Mouse (Mus musculus) small intestine, adult 2 months (tissue): ENCODE measurements around the gene Bloc1s5. TPM values are rescaled to one million over a fixed set of nuclear protein-coding genes. Genes with fewer than 3 reads are reported as not detected.
A peak's percentile ranks its signal among the peaks of the same experiment; 100 is the strongest.
"Not testable (repeated sequence)": the region's sequence is repeated elsewhere in the genome, so short reads cannot be mapped to it uniquely, and the experiment has no call there.

Experiments used
- H3K27ac ChIP-seq: fragments of 200-500 bp; 2 replicates; pipeline ENCODE4 v1.5.1; 2012; ENCODE audit warnings: low read depth, low read length, control low read depth, inconsistent platforms; ENCODE audit not compliant: insufficient read depth
- H3K27me3 ChIP-seq: fragments of 200-500 bp; 2 replicates; pipeline ENCODE4 v1.6.1; 2012; ENCODE audit warnings: mild to moderate bottlenecking, moderate library complexity, low read length, inconsistent platforms; ENCODE audit not compliant: control insufficient read depth, insufficient read depth
- H3K36me3 ChIP-seq: fragments of 200-500 bp; 2 replicates; pipeline ENCODE4 v1.6.1; 2012; ENCODE audit warnings: mild to moderate bottlenecking, low read length, control low read depth, inconsistent platforms; ENCODE audit not compliant: control insufficient read depth, insufficient read depth
- H3K4me1 ChIP-seq: fragments of 200-500 bp; 2 replicates; pipeline ENCODE4 v1.6.1; 2012; ENCODE audit warnings: low read length, inconsistent platforms, mixed read lengths; ENCODE audit not compliant: control insufficient read depth, insufficient read depth, insufficient read length
- H3K4me3 ChIP-seq: fragments of 200-500 bp; 2 replicates; pipeline ENCODE4 v1.5.1; 2012; ENCODE audit warnings: low read depth, mild to moderate bottlenecking, control low read depth, inconsistent platforms, low read length, moderate library complexity
- CTCF ChIP-seq: fragments of 200-500 bp; IDR thresholded peaks from 2 replicates; pipeline ENCODE4 v1.5.1; 2012; ENCODE audit warnings: low read depth, mild to moderate bottlenecking, control low read depth, inconsistent platforms, low read length, moderate library complexity, mixed read lengths; ENCODE audit not compliant: insufficient replicate concordance, insufficient read length; ENCODE audit errors: extremely low read depth
- POLR2A ChIP-seq: fragments of 200-500 bp; IDR thresholded peaks from 2 replicates; pipeline ENCODE4 v1.6.1; 2012; ENCODE audit warnings: low read depth, mild to moderate bottlenecking, control low read depth, inconsistent platforms, low read length, moderate library complexity
- WGBS: fragments of 180-500 bp; shearing (Covaris S2); methylation state at CpG from one replicate; pipeline ENCODE4 v1.1.7; 2018; 5-methylcytosine and 5-hydroxymethylcytosine counted together
- polyA plus RNA-seq: library from polyadenylated mRNA; depleted of rRNA; stranded (reverse); fragments of >200 nt; gene quantifications from 2 replicates; pipeline ENCODE4 v1.2.3, GENCODE M21; 2012; rRNA removed

The Bloc1s5 gene
- polyA plus RNA-seq, result 1.1 and 2.0 TPM in 2 replicates

DNA sequence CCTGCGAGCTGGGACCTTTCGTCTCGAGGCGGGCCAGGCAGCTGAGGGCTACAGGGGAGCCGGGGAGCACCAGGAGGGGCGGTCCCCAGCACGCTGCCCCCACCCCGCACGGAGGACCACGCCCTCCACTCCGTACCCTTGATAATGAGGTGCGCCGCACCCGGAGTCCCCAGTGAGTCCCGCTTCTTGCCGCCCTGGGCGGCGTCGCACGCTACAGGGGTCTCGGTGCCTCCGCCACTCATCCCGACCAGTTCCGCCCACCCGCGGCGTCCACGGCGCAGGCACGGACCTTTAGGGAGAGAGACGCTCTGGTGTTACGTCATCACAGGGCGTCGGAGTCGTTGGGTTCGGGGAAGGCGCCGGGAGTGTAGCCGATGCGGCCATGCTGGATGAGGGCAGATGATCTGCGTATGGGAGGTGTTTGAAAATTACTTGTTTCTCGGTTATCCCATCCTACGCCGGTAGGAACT is at the start of gene Bloc1s5:
TSS of gene Bloc1s5 (minus strand) at position 310 of the 470 bp plus-strand sequence.
- TF ChIP-seq POLR2A (no peak), CTCF (no peak)
- Histone ChIP-seq H3K36me3 (peaks cover 2% of the 10 kb centered on the region; the same call in 1 of the 2 replicates), H3K4me1 (peaks cover 3% of the 10 kb centered on the region; the same call in 1 of the 2 replicates), H3K27me3 (no peaks in the 10 kb centered on the region), H3K4me3 (peak within 1 kb of the TSS; percentile 92), H3K27ac (peak within 1 kb of the TSS; percentile 18; the same call in 1 of the 2 replicates)
- WGBS, result under 1% methylated on average over 44 of the region's 44 CpGs

DNA sequence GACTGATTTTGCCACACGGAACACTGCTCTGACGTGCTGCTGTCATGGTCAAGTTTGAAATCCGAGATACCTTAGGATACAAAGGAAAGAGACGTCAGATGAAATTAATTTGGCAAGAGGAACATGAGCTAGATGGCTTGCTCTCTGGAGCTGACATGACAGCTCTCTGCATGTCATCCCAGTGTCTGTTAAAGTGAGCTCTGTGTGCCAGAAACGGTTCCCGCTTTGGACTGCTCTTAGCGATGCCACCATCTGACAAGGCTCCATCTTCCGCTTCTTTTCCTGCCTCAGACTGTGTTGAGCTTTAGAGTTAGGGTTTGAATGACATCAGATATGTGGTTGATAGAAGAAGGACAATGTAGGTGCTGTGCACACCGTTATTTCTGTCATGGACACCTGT is 37.4 kb upstream of the Bloc1s5 start:
- TF ChIP-seq CTCF (no peak), POLR2A (no peak)
- Histone ChIP-seq H3K4me3 (no peak overlapping the region), H3K4me1 (no peaks in the 10 kb centered on the region), H3K27me3 (no peaks in the 10 kb centered on the region), H3K36me3 (no peaks in the 10 kb centered on the region), H3K27ac (no peak overlapping the region)
- 86% methylated on average over 9 of the region's 9 CpGs for WGBS

DNA sequence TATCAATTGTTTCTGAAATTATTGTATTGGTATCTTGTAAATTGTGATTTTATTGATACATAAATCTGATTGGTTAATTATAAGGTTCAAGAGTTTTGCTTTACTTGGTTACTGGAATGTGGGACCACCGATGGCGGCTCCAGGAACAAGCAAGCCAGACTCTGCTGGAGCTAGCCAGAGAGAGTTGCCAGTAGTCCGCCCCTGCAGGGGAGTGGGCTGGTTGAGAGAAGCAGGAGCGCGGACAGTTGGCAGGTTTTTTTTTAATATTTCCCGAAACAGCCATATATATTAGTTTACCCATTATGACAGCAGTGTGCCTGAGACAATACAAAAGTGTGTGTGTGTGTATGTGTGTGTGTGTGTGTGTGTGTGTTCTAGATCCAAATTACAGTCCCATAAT is 36.5 kb upstream of the Bloc1s5 start:
- not testable (repeated sequence) for H3K27ac ChIP-seq, H3K27me3 ChIP-seq, H3K4me1 ChIP-seq, H3K4me3 ChIP-seq, H3K36me3 ChIP-seq
- WGBS, result 90% methylated on average over 6 of the region's 6 CpGs

DNA sequence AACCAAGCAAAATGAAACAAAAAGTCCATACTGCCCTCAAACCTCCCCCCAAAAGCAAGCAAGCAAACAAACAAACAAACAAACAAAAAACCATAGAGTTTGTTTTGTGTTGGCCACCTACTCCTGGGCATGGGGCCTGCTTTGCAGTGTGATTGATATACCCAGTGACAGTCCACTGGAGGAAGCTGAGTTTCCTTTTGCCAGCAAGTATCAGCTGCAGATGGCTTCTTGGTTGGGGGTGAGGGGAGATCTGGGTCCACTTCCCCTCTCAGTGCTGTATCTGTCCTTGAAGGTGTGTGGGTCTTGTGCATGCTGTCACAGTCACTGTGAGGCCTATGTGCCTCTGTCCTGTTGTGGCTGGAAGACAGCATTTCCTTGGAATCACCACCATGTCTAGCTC is 35.1 kb upstream of the Bloc1s5 start:
- Histone ChIP-seq H3K27me3 (no peaks in the 10 kb centered on the region), H3K36me3 (no peaks in the 10 kb centered on the region), H3K27ac (no peak overlapping the region), H3K4me3 (no peak overlapping the region), H3K4me1 (no peaks in the 10 kb centered on the region)
- TF ChIP-seq CTCF (no peak), POLR2A (no peak)

DNA sequence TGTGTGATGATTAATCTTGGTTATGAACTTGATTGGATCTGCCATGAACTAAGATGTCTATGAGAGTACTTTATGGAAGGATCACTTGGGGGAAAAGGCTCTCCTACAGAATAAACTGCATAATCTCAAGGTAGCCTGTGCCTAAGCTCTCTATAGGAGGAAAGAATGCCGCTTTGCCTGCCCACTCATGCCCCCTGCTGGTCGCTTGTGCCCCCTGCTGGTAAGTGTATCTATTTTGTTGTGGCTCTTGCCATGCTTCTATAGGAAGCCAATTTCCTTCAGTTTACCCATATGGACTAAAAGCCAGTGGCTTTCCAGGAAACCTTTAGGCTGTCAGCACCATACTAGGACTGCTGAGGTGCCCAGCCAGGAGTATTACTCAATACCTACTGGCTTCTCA is 33.6 kb upstream of the Bloc1s5 start:
- no peak overlapping the region for H3K4me3 ChIP-seq
- WGBS, result 10% methylated on average over 2 of the region's 2 CpGs
- no peak overlapping the region for H3K27ac ChIP-seq
- H3K27me3 ChIP-seq, result no peaks in the 10 kb centered on the region
- no peaks in the 10 kb centered on the region for H3K4me1 ChIP-seq
- H3K36me3 ChIP-seq, result no peaks in the 10 kb centered on the region
- TF ChIP-seq CTCF, result peak; percentile 74
- no peak for TF ChIP-seq POLR2A

DNA sequence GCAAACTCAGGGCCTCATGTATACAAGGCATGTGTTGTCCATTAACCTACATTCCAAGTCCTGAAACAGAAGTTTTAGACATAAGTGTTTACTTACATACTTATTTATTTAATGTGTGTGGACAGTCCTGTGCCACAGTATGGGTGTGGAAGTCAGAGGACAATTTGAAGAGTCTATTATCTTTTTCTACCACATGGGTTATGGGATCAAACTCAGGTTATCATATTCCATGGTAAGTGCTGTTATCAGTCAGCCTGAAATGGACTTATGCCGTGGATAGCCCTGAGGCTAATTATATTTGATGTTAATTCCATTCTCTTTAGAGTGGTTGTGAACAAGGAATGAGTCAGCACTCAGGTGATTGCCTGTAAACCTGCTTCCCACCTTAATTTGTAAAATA is 29.8 kb upstream of the Bloc1s5 start:
- Histone ChIP-seq H3K27me3 (no peaks in the 10 kb centered on the region), H3K4me1 (no peaks in the 10 kb centered on the region), H3K36me3 (no peaks in the 10 kb centered on the region), H3K4me3 (no peak overlapping the region), H3K27ac (no peak overlapping the region)
- TF ChIP-seq CTCF, result no peak
- TF ChIP-seq POLR2A, result no peak
- WGBS, result 29% methylated on average over 1 of the region's 1 CpGs

DNA sequence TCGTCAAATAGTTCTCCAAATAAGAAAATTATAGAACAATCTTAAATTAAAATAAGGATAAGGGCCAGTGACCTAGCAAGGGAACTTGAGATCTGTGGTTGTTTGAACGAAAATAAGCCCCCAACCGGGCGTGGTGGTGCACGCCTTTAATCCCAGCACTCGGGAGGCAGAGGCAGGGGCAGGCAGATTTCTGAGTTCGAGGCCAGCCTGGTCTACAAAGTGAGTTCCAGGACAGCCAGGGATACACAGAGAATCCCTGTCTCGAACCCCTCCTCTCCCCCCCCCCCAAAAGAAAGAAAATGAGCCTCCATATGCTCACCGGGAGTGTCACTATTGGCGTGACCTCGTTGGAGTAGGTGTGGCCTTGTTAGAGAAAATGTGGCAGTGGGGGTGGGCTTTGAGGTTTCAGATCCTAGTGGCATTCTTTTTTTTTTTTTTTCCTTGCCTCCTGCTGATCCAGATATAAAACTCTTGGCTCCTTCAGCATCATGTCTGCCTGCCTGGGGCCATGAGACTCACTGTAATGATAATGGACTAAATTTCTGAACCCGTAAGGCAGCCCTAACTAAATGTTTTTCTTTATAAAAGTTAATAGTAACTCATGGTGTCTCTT is 24.7 kb upstream of the Bloc1s5 start:
- no peaks in the 10 kb centered on the region for H3K27me3 ChIP-seq
- H3K36me3 ChIP-seq, result peaks cover 4% of the 10 kb centered on the region
- H3K4me1 ChIP-seq, result peaks cover 6% of the 10 kb centered on the region; the same call in 1 of the 2 replicates
- H3K4me3 ChIP-seq, result no peak overlapping the region
- no peak overlapping the region for H3K27ac ChIP-seq
- WGBS, result 92% methylated on average over 12 of the region's 12 CpGs
- no peak for TF ChIP-seq POLR2A
- no peak for TF ChIP-seq CTCF
